Mouse (Mus musculus): ENCODE results near the gene Ndufa12. TPM values are rescaled to one million over a fixed set of nuclear protein-coding genes. Genes with fewer than 3 reads are reported as not detected.

Gene Ndufa12
- 424 and 441 TPM in 2 replicates for polyA plus RNA-seq (2014; fragmentation: Nextera tagmentation; extraction: Ambion mirVana)

- Histone ChIP-seq H3K4me1 (replicated peaks; ENCODE audit: control insufficient read depth, insufficient read depth, low read length) (peaks cover 8% of the 10 kb centered on the region), H3K27ac (peak within 1 kb of the TSS; percentile 77), H3K9me3 (ENCODE audit: control insufficient read depth, low read length) (no peaks in the 10 kb centered on the region), H3K4me3 (replicated peaks; ENCODE audit: low read length) (peak within 1 kb of the TSS; percentile 93), H3K27me3 (ENCODE audit: control insufficient read depth, insufficient read depth, low read length) (no peaks in the 10 kb centered on the region), H3K4me2 (replicated peaks) (peak within 1 kb of the TSS; percentile 78), H3K9ac (peak within 1 kb of the TSS; percentile 91), H3K36me3 (replicated peaks; ENCODE audit: control insufficient read depth, insufficient read depth) (peaks cover 50% of the 10 kb centered on the region)
- WGBS = under 1% methylated on average over 46 of the region's 46 CpGs
- DNase-seq (ENCODE audit: low spot score) = peak; percentile 94
- peak; percentile 93 for ATAC-seq (ENCODE audit: low FRiP score)
These were observed at the start of gene Ndufa12 for GRCm38 (mm10) chr10:94198482-94199405. TSS of gene Ndufa12 (plus strand) at chr10:94198720.

- Histone ChIP-seq H3K4me3 (replicated peaks; ENCODE audit: low read length) (no peak overlapping the region), H3K27ac (no peak overlapping the region), H3K4me2 (replicated peaks) (no peak overlapping the region), H3K4me1 (replicated peaks; ENCODE audit: control insufficient read depth, insufficient read depth, low read length) (peaks cover 15% of the 10 kb centered on the region), H3K9ac (no peak overlapping the region), H3K36me3 (replicated peaks; ENCODE audit: control insufficient read depth, insufficient read depth) (peaks cover 3% of the 10 kb centered on the region; the same call in 1 of the 2 replicates), H3K9me3 (ENCODE audit: control insufficient read depth, low read length) (no peaks in the 10 kb centered on the region), H3K27me3 (ENCODE audit: control insufficient read depth, insufficient read depth, low read length) (no peaks in the 10 kb centered on the region)
- DNase-seq (ENCODE audit: low spot score) (no peak), ATAC-seq (ENCODE audit: low FRiP score) (no peak)
- 91% methylated on average over 4 of the region's 4 CpGs for WGBS
These were observed 47.0 kb upstream of the Ndufa12 start for GRCm38 (mm10) chr10:94151488-94151887.

- no peak overlapping the region for H3K4me3 ChIP-seq (replicated peaks; ENCODE audit: low read length)
- no peaks in the 10 kb centered on the region for H3K27me3 ChIP-seq (ENCODE audit: control insufficient read depth, insufficient read depth, low read length)
- H3K4me2 ChIP-seq (replicated peaks) = no peak overlapping the region
- peaks cover 22% of the 10 kb centered on the region for H3K36me3 ChIP-seq (replicated peaks; ENCODE audit: control insufficient read depth, insufficient read depth)
- DNase-seq (ENCODE audit: low spot score) (no peak), ATAC-seq (ENCODE audit: low FRiP score) (no peak)
- peaks cover 12% of the 10 kb centered on the region for H3K4me1 ChIP-seq (replicated peaks; ENCODE audit: control insufficient read depth, insufficient read depth, low read length)
- H3K9ac ChIP-seq = no peak overlapping the region
- H3K27ac ChIP-seq = no peak overlapping the region
- H3K9me3 ChIP-seq (ENCODE audit: control insufficient read depth, low read length) = no peaks in the 10 kb centered on the region
These were observed 44.7 kb upstream of the Ndufa12 start for GRCm38 (mm10) chr10:94153841-94154240.

GRCm38 (mm10) chr10:94158962-94159361, 39.6 kb upstream of the Ndufa12 start:
- H3K4me1 ChIP-seq (replicated peaks; ENCODE audit: control insufficient read depth, insufficient read depth, low read length) = no peaks in the 10 kb centered on the region
- no peak for ATAC-seq (ENCODE audit: low FRiP score)
- no peak overlapping the region for H3K9ac ChIP-seq
- WGBS = 90% methylated on average over 6 of the region's 6 CpGs
- no peaks in the 10 kb centered on the region for H3K9me3 ChIP-seq (ENCODE audit: control insufficient read depth, low read length)
- no peak overlapping the region for H3K4me2 ChIP-seq (replicated peaks)
- H3K27ac ChIP-seq = no peak overlapping the region
- no peaks in the 10 kb centered on the region for H3K27me3 ChIP-seq (ENCODE audit: control insufficient read depth, insufficient read depth, low read length)
- no peak overlapping the region for H3K4me3 ChIP-seq (replicated peaks; ENCODE audit: low read length)
- DNase-seq (ENCODE audit: low spot score) = no peak
- peaks cover 54% of the 10 kb centered on the region for H3K36me3 ChIP-seq (replicated peaks; ENCODE audit: control insufficient read depth, insufficient read depth)

GRCm38 (mm10) chr10:94159406-94159805, 39.1 kb upstream of the Ndufa12 start:
- no peak overlapping the region for H3K4me3 ChIP-seq (replicated peaks; ENCODE audit: low read length)
- H3K4me1 ChIP-seq (replicated peaks; ENCODE audit: control insufficient read depth, insufficient read depth, low read length) = no peaks in the 10 kb centered on the region
- no peaks in the 10 kb centered on the region for H3K27me3 ChIP-seq (ENCODE audit: control insufficient read depth, insufficient read depth, low read length)
- no peak overlapping the region for H3K27ac ChIP-seq
- H3K4me2 ChIP-seq (replicated peaks) = no peak overlapping the region
- H3K9me3 ChIP-seq (ENCODE audit: control insufficient read depth, low read length) = no peaks in the 10 kb centered on the region
- DNase-seq (ENCODE audit: low spot score) = no peak
- ATAC-seq (ENCODE audit: low FRiP score) = no peak
- peaks cover 58% of the 10 kb centered on the region for H3K36me3 ChIP-seq (replicated peaks; ENCODE audit: control insufficient read depth, insufficient read depth)
- 94% methylated on average over 4 of the region's 4 CpGs for WGBS
- no peak overlapping the region for H3K9ac ChIP-seq

- Histone ChIP-seq H3K27me3 (ENCODE audit: control insufficient read depth, insufficient read depth, low read length) (no peaks in the 10 kb centered on the region), H3K27ac (no peak overlapping the region), H3K4me1 (replicated peaks; ENCODE audit: control insufficient read depth, insufficient read depth, low read length) (no peaks in the 10 kb centered on the region), H3K9me3 (ENCODE audit: control insufficient read depth, low read length) (no peaks in the 10 kb centered on the region), H3K4me2 (replicated peaks) (no peak overlapping the region), H3K9ac (no peak overlapping the region), H3K4me3 (replicated peaks; ENCODE audit: low read length) (no peak overlapping the region), H3K36me3 (replicated peaks; ENCODE audit: control insufficient read depth, insufficient read depth) (peaks cover 72% of the 10 kb centered on the region)
- DNase-seq (ENCODE audit: low spot score) (no peak), ATAC-seq (ENCODE audit: low FRiP score) (no peak)
- 92% methylated on average over 5 of the region's 5 CpGs for WGBS
These were observed 37.3 kb upstream of the Ndufa12 start for GRCm38 (mm10) chr10:94161051-94161765.

GRCm38 (mm10) chr10:94162031-94162430, 36.5 kb upstream of the Ndufa12 start:
- Histone ChIP-seq H3K27me3 (ENCODE audit: control insufficient read depth, insufficient read depth, low read length) (no peaks in the 10 kb centered on the region), H3K4me1 (replicated peaks; ENCODE audit: control insufficient read depth, insufficient read depth, low read length) (no peaks in the 10 kb centered on the region), H3K9ac (no peak overlapping the region), H3K4me2 (replicated peaks) (no peak overlapping the region), H3K9me3 (ENCODE audit: control insufficient read depth, low read length) (no peaks in the 10 kb centered on the region), H3K27ac (no peak overlapping the region), H3K4me3 (replicated peaks; ENCODE audit: low read length) (no peak overlapping the region), H3K36me3 (replicated peaks; ENCODE audit: control insufficient read depth, insufficient read depth) (peaks cover 72% of the 10 kb centered on the region)
- ATAC-seq (ENCODE audit: low FRiP score) = no peak
- WGBS = 96% methylated on average over 7 of the region's 7 CpGs
- DNase-seq (ENCODE audit: low spot score) = no peak

- DNase-seq (ENCODE audit: low spot score) = no peak
These were observed 34.2 kb upstream of the Ndufa12 start for GRCm38 (mm10) chr10:94164104-94164845.

GRCm38 (mm10) chr10:94165426-94165825, 33.1 kb upstream of the Ndufa12 start:
- Histone ChIP-seq H3K4me3 (replicated peaks; ENCODE audit: low read length) (no peak overlapping the region), H3K27ac (no peak overlapping the region), H3K36me3 (replicated peaks; ENCODE audit: control insufficient read depth, insufficient read depth) (peaks cover 78% of the 10 kb centered on the region), H3K27me3 (ENCODE audit: control insufficient read depth, insufficient read depth, low read length) (no peaks in the 10 kb centered on the region), H3K9me3 (ENCODE audit: control insufficient read depth, low read length) (no peaks in the 10 kb centered on the region), H3K4me2 (replicated peaks) (no peak overlapping the region), H3K4me1 (replicated peaks; ENCODE audit: control insufficient read depth, insufficient read depth, low read length) (no peaks in the 10 kb centered on the region), H3K9ac (no peak overlapping the region)
- no peak for ATAC-seq (ENCODE audit: low FRiP score)
- 94% methylated on average over 16 of the region's 16 CpGs for WGBS
- DNase-seq (ENCODE audit: low spot score) = no peak

More at GRCm38 (mm10) chr10:94164104-94164845, 34.2 kb upstream of the Ndufa12 start:
- peaks cover 77% of the 10 kb centered on the region for H3K36me3 ChIP-seq (replicated peaks; ENCODE audit: control insufficient read depth, insufficient read depth)
- no peaks in the 10 kb centered on the region for H3K27me3 ChIP-seq (ENCODE audit: control insufficient read depth, insufficient read depth, low read length)
- 93% methylated on average over 5 of the region's 5 CpGs for WGBS
- no peak overlapping the region for H3K4me2 ChIP-seq (replicated peaks)
- H3K27ac ChIP-seq = no peak overlapping the region
- H3K9ac ChIP-seq = no peak overlapping the region
- ATAC-seq (ENCODE audit: low FRiP score) = no peak
- H3K4me1 ChIP-seq (replicated peaks; ENCODE audit: control insufficient read depth, insufficient read depth, low read length) = no peaks in the 10 kb centered on the region
- no peak overlapping the region for H3K4me3 ChIP-seq (replicated peaks; ENCODE audit: low read length)
- no peaks in the 10 kb centered on the region for H3K9me3 ChIP-seq (ENCODE audit: control insufficient read depth, low read length)
